Mouse (Mus musculus) MEL-GATA-1-ER (cell line): Measurements from ENCODE around the gene Trim2.

Experiments
- DNase-seq: peaks from one replicate; pipeline ENCODE4 v3.0.0-alpha.2; 2012; ENCODE audit warnings: low read depth; ENCODE audit errors: extremely low read depth

The Trim2 gene

GRCm38 (mm10) chr3:84224982-84225381, 81.7 kb downstream of the Trim2 start:
- no peak for DNase-seq

GRCm38 (mm10) chr3:84220748-84221147, 85.9 kb downstream of the Trim2 start:
- no peak for DNase-seq

DNA sequence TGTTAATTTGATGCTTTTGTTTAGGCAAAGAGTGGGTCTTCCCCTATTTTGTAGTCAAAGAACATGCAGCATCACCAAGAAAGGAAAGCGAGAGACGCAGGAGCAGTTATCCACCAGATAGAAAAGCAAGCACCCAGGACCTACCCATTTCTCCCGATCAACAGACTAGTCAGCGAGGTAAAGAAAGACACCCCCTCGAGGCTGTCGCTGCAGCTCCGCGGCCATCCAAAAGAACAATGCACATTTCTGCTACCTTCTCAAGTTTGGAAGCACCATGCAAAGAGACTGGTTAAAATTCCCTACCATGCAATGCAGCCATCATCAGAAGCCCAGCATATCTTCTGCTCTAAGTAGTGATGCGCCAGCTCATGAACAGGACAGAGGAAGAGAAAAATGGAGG, 86.4 kb downstream of the Trim2 start:
- no peak for DNase-seq

DNA sequence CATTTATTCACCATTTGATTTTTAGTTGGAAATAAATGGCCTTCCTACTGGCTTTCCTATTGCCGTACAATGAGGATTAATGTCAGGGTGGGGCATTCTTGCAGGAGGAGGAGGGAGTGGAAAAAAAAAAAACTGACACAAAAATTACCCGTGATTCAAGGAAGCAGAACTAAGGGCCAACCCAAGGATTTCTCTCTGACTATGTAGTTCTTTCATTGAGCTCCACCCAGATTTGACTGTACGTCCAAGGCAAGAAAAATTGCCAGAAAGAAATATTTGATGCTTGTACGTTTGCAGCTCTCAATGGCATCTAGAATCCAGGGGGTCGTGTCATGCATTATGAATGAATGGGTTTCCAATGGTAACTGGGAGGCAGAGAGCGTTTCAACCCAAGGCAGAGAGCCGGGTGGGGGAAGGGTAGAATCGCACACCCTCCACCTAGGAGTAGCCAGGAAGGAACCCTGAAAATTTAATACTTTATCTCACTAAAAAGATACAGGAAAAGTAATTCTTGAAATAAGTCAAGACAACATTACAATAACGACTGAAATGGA, 86.9 kb downstream of the Trim2 start:
- no peak for DNase-seq

DNA sequence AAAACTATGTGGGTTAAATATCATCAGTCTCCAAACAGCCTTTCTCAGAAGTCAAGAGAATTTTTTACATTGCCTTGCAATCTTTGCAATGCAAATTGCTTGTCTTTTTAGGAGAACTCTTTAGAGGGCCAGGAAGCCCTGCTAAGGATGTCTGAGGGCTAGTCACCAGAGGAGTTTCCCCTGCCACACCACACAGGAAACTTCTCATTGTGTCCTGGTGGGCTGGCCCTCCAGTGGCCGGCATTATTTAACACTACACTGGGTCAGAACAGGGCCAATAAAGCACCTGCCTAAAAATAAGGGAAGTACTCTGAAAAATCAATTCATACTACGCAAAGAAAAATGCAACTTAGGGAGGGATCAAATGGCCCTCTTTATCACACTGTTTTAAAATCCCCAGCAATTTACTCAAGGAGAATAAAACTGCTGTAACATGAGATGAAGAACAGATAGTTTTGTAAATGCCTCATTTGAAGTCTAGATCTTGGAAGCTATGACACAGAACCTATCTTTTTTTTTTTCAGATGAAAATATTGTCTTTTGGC, 87.4 kb downstream of the Trim2 start:
- no peak for DNase-seq

- no peak for DNase-seq
Observed at GRCm38 (mm10) chr3:84218498-84218897, 88.2 kb downstream of the Trim2 start.

DNA sequence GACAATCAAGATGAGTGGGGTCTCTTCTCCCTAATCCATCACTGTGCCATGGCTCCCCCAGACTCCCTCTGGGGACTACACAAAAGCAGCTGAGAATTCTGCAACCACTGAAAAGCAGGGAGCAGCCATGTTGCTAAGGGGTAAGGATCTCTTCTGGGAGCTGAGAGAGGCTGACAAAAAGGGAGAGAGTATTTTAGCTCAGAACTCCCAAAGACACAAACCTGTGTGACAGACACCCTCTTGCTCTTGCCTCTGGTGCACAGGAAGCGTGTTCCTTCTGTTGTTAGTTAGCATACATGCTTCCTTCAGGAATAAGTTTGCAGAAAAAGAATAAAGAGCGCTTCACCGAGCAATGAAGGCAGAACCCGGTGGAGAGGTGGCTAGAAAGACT, 88.7 kb downstream of the Trim2 start:
- no peak for DNase-seq

DNA sequence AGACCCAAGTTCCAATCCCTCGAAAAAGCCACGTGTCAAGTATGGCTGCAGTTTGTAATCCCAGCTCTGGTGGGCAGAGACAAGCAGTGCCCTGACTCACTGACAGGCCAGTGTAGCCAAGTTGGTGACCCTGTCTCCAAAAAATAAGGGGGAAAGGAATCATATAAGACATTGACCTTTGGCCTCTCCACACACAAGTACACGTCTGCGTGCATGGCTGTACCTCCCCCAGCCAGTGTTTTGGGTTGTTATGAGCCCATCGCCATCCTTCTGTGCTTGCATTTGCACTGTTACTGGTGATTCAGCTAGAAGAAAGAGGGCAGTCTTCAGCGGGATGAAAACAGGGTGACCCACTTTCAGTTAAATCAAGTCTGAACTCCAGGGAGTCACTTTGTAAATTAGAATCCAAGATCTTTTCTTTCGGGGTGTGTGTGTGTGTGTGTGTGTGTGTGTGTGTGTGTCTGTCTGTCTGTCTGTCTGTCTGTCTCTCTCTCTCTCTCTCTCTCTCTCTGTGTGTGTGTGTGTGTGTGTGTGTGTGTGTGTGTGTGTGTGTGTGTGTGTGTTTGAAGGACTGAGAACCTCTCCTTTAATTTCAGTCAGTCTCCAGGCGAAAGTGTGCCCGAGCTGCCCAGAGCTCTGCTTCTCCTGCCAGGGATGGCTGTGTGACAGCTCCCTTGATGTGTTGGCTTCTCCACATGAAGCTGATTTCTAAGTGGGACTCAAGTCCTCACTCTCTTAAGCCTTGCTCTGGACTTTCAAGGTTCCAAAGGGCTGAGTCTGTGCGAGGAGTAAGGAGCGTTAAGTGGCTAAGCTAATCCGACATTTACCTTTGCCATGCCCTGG, 89.3 kb downstream of the Trim2 start:
- no peak for DNase-seq

DNA sequence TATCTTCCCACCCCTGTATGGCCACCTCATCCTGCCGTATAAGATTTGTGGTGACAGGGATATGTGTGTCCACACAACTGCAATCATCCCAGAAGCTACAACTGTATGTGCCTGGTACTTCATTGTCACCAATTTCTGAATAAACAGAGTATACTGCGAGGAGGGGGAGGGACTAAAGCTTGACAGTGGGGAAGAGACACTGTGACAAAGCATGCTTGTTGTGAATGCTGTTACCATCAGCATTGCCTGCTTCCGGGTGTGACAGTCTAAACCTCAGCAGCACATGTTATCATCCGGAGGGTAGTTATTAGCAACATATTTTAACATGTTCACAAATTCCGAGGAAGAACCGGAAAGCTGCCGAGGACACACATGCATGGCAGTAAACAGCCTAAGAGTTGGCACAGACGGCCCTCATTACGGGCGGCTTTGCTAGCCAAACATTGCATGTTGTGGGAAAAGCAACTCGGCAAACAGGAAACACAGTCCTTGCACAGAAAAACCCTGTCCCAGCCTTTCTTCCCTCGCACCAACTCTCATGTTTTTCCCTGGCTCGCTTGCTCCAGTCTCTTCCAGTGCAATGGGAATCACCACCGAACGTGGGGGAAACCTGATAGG, 90.8 kb downstream of the Trim2 start:
- no peak for DNase-seq

DNA sequence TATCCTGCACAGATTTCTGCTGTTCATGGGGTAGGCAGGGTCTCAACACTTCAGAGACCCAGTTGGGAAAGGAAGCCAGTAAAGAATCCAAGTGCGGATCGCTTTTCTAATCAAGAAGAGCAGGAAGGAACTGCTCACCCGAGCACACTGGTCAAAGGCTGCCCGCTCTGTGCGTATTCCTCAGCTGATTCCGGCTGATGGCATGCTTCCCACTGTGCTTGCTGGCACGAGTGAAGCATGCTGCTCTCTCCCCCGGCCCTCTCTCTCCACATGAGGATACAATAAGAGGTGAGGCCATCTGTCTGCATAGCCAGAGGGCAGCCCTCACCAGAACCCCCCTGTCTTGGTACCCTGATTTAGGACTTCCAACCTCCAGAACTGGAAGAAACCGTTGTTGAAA, 91.4 kb downstream of the Trim2 start:
- no peak for DNase-seq

DNA sequence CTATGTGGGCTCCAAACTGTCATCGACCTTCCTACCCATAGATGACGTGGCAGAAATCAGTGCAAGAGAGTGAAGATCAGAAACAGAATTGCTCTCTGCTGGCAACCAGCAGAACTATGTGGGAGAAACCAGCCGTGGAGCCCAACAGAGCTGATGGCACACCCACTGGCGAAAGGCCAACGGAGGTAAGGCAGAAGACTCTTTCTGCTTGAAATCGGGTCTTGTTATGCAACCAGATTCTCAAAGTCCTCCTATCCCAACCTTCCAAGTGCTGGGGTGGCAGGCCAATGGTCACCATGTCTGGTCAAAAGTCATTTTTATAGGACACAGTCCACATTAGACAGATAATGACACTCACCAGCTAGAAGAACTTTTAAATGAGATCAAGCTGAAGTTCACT, 92.2 kb downstream of the Trim2 start:
- DNase-seq, result no peak

DNA sequence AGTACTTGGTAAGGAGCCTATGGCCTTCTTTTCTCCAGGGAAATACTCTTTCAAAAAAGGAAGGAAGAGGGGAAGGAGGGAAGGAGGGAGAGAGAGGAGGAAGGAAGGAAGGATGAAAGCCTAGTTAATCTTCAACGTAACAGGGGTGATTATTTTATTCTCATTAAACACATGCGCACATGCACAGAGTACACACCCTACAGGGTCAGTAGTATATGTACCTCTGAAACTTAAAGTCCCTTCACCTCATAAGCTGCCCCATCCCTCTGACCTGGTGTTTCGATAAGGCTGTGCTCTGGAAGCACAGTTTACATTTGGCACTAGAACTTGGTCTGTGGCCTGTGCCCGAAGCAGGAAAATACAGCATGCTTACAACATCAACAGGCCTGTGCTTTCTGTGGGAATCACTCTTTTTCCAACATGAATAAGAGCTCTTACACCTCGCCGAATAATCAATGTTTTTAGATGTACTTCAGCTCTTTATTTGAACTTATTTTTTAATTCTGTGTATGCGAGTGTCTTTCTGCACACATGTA, 95.3 kb downstream of the Trim2 start:
- DNase-seq, result no peak

DNA sequence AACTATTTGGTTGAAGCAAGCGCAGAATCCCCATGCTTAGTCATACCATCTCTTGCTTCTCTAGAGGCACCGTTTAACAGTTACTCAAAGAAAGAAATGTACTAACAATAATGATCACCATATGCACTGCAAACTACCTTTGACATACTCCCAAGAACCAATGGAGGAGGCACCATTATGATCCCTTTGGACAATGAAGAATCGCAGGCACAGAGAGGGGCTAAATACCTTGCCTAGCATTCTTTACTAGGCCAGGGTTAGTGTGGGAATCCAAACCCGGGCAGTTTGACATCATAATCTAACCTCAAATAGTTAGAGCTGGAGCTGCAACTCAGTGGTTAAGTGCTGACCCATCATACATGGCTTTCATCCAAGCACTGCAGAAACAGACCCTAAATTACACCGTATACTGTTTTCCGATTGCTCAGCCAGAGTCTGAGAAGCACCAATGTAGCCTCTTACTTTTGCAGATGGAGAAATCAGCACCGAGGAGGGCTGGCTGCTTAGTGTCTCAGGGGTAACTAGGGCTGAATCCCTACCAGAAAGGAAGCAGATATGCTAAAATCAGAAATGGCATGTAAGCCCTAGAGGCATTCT, 97.7 kb downstream of the Trim2 start:
- no peak for DNase-seq

DNA sequence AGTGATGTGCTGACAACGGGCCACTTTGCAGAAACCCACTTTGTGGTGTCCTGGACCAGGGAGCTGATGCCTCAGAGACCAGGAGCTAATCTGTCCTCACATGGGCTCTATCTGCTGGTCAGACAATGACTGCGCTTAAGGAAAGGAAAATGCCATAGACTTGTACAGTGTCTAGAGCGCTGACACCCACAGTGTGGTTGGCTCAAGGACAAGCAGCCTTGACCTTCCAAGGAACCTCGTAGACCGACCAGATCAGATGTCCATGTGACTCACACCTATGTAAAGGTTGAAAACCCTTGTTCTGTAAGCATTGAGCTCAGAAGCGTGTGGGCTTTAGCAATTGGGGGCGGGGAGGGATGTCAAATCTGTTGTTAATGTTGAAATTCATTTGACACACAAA, 98.2 kb downstream of the Trim2 start:
- no peak for DNase-seq

GRCm38 (mm10) chr3:84207366-84207765, 99.3 kb downstream of the Trim2 start:
- no peak for DNase-seq

- DNase-seq, result no peak
Observed at GRCm38 (mm10) chr3:84206106-84206505, 100.6 kb downstream of the Trim2 start.

DNA sequence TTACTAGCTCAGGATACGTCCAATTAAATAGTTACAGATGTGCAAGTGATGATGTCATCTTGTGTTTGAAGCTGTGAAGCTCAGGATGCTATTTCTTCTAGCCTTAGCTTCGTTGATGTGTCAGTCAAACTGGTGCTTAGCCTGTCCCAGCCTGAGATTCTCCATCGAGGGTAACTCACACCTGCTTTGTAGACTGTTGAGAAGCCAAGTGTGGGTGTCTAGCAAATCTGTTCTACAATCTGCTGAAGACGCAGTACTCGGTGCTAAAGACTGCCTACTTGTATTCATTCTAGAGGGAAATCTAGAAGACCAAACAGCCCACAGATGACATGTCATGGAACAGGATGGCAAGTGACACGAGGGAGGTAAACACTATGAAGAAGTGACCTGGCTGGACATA, 101.0 kb downstream of the Trim2 start:
- no peak for DNase-seq

GRCm38 (mm10) chr3:84204640-84205039, 102.0 kb downstream of the Trim2 start:
- DNase-seq, result no peak

DNA sequence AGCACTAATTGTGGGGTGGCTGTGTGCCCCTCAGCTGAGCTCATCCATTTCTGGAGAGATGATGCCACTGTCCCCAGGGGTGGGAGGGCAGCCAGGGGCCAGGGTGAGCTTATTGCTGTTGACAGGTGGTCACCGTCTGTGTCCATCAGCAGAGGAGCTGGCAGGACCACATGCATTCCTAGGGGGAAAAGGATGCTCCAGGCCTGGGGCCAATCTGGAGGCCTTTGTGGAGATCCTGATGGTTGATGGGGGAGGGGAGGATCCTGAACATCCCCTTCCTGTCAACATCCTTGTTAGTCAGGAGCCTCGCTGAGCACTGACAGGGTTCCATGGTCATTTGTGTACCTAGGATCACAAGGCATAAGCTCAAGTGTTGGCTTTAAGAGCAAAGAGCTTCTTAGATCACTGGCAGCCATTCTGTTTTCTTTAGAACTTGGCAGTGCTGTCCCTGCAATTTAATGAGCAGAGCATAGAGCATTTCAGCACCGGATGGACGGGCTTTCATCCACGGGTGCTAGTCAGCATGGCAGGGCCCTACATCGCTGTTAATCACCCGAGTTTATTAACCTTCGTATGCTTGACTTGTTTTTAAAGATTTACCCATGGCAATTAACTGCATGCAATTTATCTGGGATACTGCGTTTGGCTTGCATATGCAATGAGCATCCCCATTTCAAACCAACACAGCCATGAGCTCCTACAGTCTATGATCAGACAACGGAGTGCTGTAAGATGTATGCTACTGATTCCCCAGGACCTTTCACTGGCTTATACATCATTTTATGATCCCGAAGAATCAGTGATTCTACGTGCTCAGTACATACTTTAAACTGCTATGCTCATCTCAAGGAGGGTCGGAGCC, 105.9 kb downstream of the Trim2 start:
- no peak for DNase-seq

DNA sequence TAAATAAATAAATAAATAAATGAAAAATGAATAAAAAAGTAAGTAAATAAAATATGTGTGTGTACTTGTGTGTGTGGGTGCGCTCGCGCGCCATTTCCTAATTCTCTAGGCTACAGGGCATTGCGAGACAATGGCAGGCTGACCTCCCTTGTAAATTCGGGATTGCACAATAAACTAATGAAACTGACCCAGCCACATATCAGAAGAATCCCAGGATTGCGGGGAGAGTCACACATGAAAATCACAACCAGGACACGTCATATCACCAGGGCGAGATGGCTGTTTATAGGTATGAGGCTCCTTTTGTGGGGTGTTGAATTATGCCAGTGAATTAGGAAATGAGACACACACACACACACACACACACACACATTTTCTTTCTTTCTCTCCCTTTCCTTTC, 107.2 kb downstream of the Trim2 start:
- DNase-seq, result no peak

DNA sequence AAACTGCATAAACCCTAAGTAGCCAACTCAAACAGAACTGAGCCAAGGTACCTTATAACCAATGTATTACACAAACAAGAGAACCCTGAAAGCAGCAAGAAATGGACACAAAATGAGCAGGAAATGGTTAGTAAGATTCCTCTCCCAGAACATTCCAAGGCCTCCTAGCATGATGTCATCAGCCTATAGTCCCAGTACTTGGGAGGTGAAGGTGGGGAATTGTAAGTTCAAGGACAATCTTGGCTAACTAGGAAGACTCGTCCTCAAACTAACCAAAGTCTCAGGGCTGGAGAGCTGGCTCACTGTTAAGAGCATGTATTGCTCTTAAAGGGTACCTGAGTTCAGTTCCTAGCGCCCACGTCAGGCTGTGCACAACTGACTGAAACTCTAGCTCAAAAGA, 108.4 kb downstream of the Trim2 start:
- no peak for DNase-seq
